Mouse (Mus musculus): Measurements from ENCODE around the gene Prelid3b. TPM values are rescaled to one million over a fixed set of nuclear protein-coding genes. Genes with fewer than 3 reads are reported as not detected.

The Prelid3b gene
- total RNA-seq, 4 experiments from 2014 or later: 42.5 to 49.9 (median 46.5) TPM

- peak; percentile 92 to 96 for DNase-seq (ENCODE audit: low spot score in 2 of 2)
Observed at GRCm38 (mm10) chr2:174463789-174464523, 8.9 kb downstream of the Prelid3b start, which contains the start of gene Atp5e. Atp5e (minus strand) TSS chr2:174464105.

GRCm38 (mm10) chr2:174463370-174463769 is 9.5 kb downstream of the Prelid3b start:
- no peak for DNase-seq (ENCODE audit: low spot score in 2 of 2)

- no peak for DNase-seq (ENCODE audit: low spot score in 2 of 2)
Observed at GRCm38 (mm10) chr2:174459365-174459764, 13.5 kb downstream of the Prelid3b start.

- no peak for DNase-seq (ENCODE audit: low spot score in 2 of 2)
Observed at GRCm38 (mm10) chr2:174453681-174454080, 19.2 kb downstream of the Prelid3b start.

- no peak for DNase-seq (ENCODE audit: low spot score in 2 of 2)
Observed at GRCm38 (mm10) chr2:174450353-174450752, 22.5 kb downstream of the Prelid3b start, which contains the start of gene Tubb1. Tubb1 (plus strand) TSS chr2:174450695.

- no peak for DNase-seq (ENCODE audit: low spot score in 2 of 2)
Observed at GRCm38 (mm10) chr2:174448405-174448804, 24.5 kb downstream of the Prelid3b start.

- no peak for DNase-seq (ENCODE audit: low spot score in 2 of 2)
Observed at GRCm38 (mm10) chr2:174446905-174447304, 26.0 kb downstream of the Prelid3b start.

- no peak for DNase-seq (ENCODE audit: low spot score in 2 of 2)
Observed at GRCm38 (mm10) chr2:174446492-174446891, 26.4 kb downstream of the Prelid3b start.

- DNase-seq (ENCODE audit: low spot score in 2 of 2): no peak
Observed at GRCm38 (mm10) chr2:174445018-174445417, 27.9 kb downstream of the Prelid3b start.

- no peak for DNase-seq (ENCODE audit: low spot score in 2 of 2)
Observed at GRCm38 (mm10) chr2:174444359-174444758, 28.5 kb downstream of the Prelid3b start.

- DNase-seq (ENCODE audit: low spot score in 2 of 2): no peak
Observed at GRCm38 (mm10) chr2:174443046-174443445, 29.8 kb downstream of the Prelid3b start.

- peak in 1 of 2 experiments; percentile 24 for DNase-seq (ENCODE audit: low spot score in 2 of 2)
Observed at GRCm38 (mm10) chr2:174442460-174442859, 30.4 kb downstream of the Prelid3b start.

- DNase-seq (ENCODE audit: low spot score in 2 of 2): no peak
Observed at GRCm38 (mm10) chr2:174441898-174442297, 31.0 kb downstream of the Prelid3b start.

- DNase-seq (ENCODE audit: low spot score in 2 of 2): no peak
Observed at GRCm38 (mm10) chr2:174439961-174440360, 32.9 kb downstream of the Prelid3b start.

- DNase-seq (ENCODE audit: low spot score in 2 of 2): no peak
Observed at GRCm38 (mm10) chr2:174439450-174439838, 33.4 kb downstream of the Prelid3b start.

GRCm38 (mm10) chr2:174438737-174439449 is 34.0 kb downstream of the Prelid3b start, which contains the start of gene Ctsz:
Ctsz (minus strand) TSS chr2:174439039.
- DNase-seq (ENCODE audit: low spot score in 2 of 2): peak; percentile 62 to 72

- no peak for DNase-seq (ENCODE audit: low spot score in 2 of 2)
Observed at GRCm38 (mm10) chr2:174438181-174438580, 34.7 kb downstream of the Prelid3b start.

- no peak for DNase-seq (ENCODE audit: low spot score in 2 of 2)
Observed at GRCm38 (mm10) chr2:174437697-174437982, 35.2 kb downstream of the Prelid3b start.

- no peak for DNase-seq (ENCODE audit: low spot score in 2 of 2)
Observed at GRCm38 (mm10) chr2:174436916-174437696, 35.8 kb downstream of the Prelid3b start.

- DNase-seq (ENCODE audit: low spot score in 2 of 2): no peak
Observed at GRCm38 (mm10) chr2:174436076-174436701, 36.7 kb downstream of the Prelid3b start.

- no peak for DNase-seq (ENCODE audit: low spot score in 2 of 2)
Observed at GRCm38 (mm10) chr2:174434943-174435342, 37.9 kb downstream of the Prelid3b start.
